Mouse (Mus musculus): ENCODE measurements around the gene Daam1. TPM values are rescaled to one million over a fixed set of nuclear protein-coding genes. Genes with fewer than 3 reads are reported as not detected.

The Daam1 gene
- polyA plus RNA-seq, 2 experiments: 10.5 to 13.3 TPM

GRCm38 (mm10) chr12:72015296-72015695, 184.4 kb downstream of the Daam1 start:
- no peaks in the 10 kb centered on the region for H3K4me1 ChIP-seq (replicated peaks; ENCODE audit: control insufficient read depth in 2 of 2, insufficient read depth in 2 of 2, low read length in 1 of 2)
- no peak overlapping the region for H3K27ac ChIP-seq
- H3K9ac ChIP-seq (replicated peaks): no peak overlapping the region
- TF ChIP-seq EP300 (IDR thresholded peaks at IDR 0.05; ENCODE audit: low read depth): no peak
- no peak for TF ChIP-seq CTCF (IDR thresholded peaks at IDR 0.05; ENCODE audit: low read depth)
- no peaks in the 10 kb centered on the region for H3K9me3 ChIP-seq (ENCODE audit: control insufficient read depth, low read length)
- no peaks in the 10 kb centered on the region for H3K27me3 ChIP-seq (ENCODE audit: control insufficient read depth, insufficient read depth, low read length)
- no peak overlapping the region for H3K4me3 ChIP-seq (ENCODE audit: insufficient read depth in 1 of 2, low read depth in 2 of 2, low read length in 2 of 2)
- ATAC-seq (ENCODE audit: insufficient read depth): no peak
- no peaks in the 10 kb centered on the region for H3K36me3 ChIP-seq (replicated peaks; ENCODE audit: control insufficient read depth, insufficient read depth, low read depth)
- no peak overlapping the region for H3K4me2 ChIP-seq (ENCODE audit: low read depth)
- DNase-seq (ENCODE audit: low read depth in 3 of 3, low spot score in 3 of 3): no peak
- 59% methylated on average over 5 of the region's 5 CpGs for WGBS (ENCODE audit: insufficient replicate concordance)

DNA sequence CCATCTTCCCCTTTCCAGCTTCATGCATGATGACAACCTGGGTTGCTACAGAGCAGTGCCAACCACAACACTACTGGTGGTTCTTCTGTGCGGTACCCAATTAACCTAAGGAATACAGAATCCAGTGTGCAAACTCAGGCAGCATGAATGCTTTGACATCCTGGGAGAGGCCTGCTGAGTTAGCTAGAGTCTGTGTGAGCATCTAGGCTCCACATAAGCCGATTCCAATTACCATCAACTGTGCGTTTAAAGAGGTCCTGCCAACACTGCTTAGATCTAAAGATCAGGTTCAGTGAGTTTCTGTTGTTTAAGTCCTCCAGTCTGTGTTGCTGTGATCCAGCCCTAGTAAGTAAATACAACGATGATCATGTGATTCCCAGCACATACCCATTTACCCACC, 189.4 kb downstream of the Daam1 start:
- ATAC-seq (ENCODE audit: insufficient read depth) (no peak), DNase-seq (ENCODE audit: low read depth in 3 of 3, low spot score in 3 of 3) (no peak)
- no peaks in the 10 kb centered on the region; the same call in 1 of the 2 replicates for H3K9me3 ChIP-seq (ENCODE audit: control insufficient read depth, low read length)
- H3K4me1 ChIP-seq (replicated peaks; ENCODE audit: control insufficient read depth in 2 of 2, insufficient read depth in 2 of 2, low read length in 1 of 2): peaks cover 0 to 3% of the 10 kb centered on the region in 2 experiments; a peak in 1 of 4 replicates
- H3K27ac ChIP-seq: no peak overlapping the region
- no peaks in the 10 kb centered on the region for H3K36me3 ChIP-seq (replicated peaks; ENCODE audit: control insufficient read depth, insufficient read depth, low read depth)
- TF ChIP-seq EP300 (IDR thresholded peaks at IDR 0.05; ENCODE audit: low read depth) (no peak), CTCF (IDR thresholded peaks at IDR 0.05; ENCODE audit: low read depth) (no peak)
- H3K9ac ChIP-seq (replicated peaks): no peak overlapping the region
- 69% methylated on average over 4 of the region's 4 CpGs for WGBS (ENCODE audit: insufficient replicate concordance)
- no peaks in the 10 kb centered on the region for H3K27me3 ChIP-seq (ENCODE audit: control insufficient read depth, insufficient read depth, low read length)
- no peak overlapping the region for H3K4me3 ChIP-seq (ENCODE audit: insufficient read depth in 1 of 2, low read depth in 2 of 2, low read length in 2 of 2)
- no peak overlapping the region for H3K4me2 ChIP-seq (ENCODE audit: low read depth)

DNA sequence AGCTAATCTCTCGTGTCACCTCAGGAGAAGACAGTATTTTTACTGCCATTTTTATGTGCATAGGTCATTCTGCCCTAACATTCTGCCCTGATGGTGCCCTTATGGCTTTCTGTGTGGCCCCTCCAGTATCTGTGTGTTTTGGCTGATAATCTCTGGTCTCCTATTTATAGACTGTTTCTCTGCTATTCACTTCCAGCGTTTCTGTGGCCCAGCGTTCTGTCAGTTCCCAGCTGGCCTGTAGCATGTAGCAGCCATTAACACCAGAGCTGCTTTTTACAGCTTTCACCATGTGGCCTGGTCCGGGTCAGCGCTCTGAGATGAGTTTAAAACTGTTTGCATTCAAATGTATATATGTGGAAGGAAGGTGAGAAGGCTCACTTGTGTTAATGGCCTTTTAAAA, 190.7 kb downstream of the Daam1 start:
- no peaks in the 10 kb centered on the region for H3K36me3 ChIP-seq (replicated peaks; ENCODE audit: control insufficient read depth, insufficient read depth, low read depth)
- ATAC-seq (ENCODE audit: insufficient read depth): no peak
- 37% methylated on average over 5 of the region's 5 CpGs for WGBS (ENCODE audit: insufficient replicate concordance)

DNA sequence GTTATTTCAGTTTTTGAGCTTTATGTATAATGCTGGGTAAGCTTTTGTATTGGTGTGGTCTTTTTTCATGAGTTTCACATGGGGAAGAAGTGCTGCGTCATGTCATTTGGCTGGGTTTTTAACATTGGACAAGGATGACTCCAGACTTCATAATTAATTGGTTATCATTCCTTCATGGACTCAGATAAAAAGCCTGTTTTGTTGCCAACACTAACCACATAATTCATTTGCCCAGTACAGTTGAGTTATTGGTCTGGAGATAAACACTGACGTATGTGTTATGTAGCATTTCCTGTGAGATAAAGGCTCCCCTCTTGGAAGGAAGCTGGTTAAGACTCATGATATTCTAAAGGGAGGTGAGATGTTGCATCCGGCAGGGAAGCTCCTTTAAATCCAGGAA, 191.9 kb downstream of the Daam1 start:
- H3K27me3 ChIP-seq (ENCODE audit: control insufficient read depth, insufficient read depth, low read length): no peaks in the 10 kb centered on the region
- ATAC-seq (ENCODE audit: insufficient read depth) (no peak), DNase-seq (ENCODE audit: low read depth in 3 of 3, low spot score in 3 of 3) (no peak)
- no peak overlapping the region for H3K4me2 ChIP-seq (ENCODE audit: low read depth)
- peaks cover 0 to 3% of the 10 kb centered on the region in 2 experiments; a peak in 1 of 4 replicates for H3K4me1 ChIP-seq (replicated peaks; ENCODE audit: control insufficient read depth in 2 of 2, insufficient read depth in 2 of 2, low read length in 1 of 2)
- WGBS (ENCODE audit: insufficient replicate concordance): 42% methylated on average over 3 of the region's 3 CpGs
- H3K9me3 ChIP-seq (ENCODE audit: control insufficient read depth, low read length): no peaks in the 10 kb centered on the region; the same call in 1 of the 2 replicates
- no peak overlapping the region for H3K27ac ChIP-seq
- no peak overlapping the region for H3K9ac ChIP-seq (replicated peaks)
- H3K36me3 ChIP-seq (replicated peaks; ENCODE audit: control insufficient read depth, insufficient read depth, low read depth): no peaks in the 10 kb centered on the region
- H3K4me3 ChIP-seq (ENCODE audit: insufficient read depth in 1 of 2, low read depth in 2 of 2, low read length in 2 of 2): no peak overlapping the region
- TF ChIP-seq CTCF (IDR thresholded peaks at IDR 0.05; ENCODE audit: low read depth) (no peak), EP300 (IDR thresholded peaks at IDR 0.05; ENCODE audit: low read depth) (no peak)

More for the DNA sequence above, 190.7 kb downstream of the Daam1 start:
- no peak overlapping the region for H3K4me2 ChIP-seq (ENCODE audit: low read depth)
- peaks cover 0 to 3% of the 10 kb centered on the region in 2 experiments; a peak in 1 of 4 replicates for H3K4me1 ChIP-seq (replicated peaks; ENCODE audit: control insufficient read depth in 2 of 2, insufficient read depth in 2 of 2, low read length in 1 of 2)
- H3K9ac ChIP-seq (replicated peaks): no peak overlapping the region
- no peak for DNase-seq (ENCODE audit: low read depth in 3 of 3, low spot score in 3 of 3)
- H3K27me3 ChIP-seq (ENCODE audit: control insufficient read depth, insufficient read depth, low read length): no peaks in the 10 kb centered on the region
- H3K27ac ChIP-seq: no peak overlapping the region
- no peak for TF ChIP-seq CTCF (IDR thresholded peaks at IDR 0.05; ENCODE audit: low read depth)
- no peak for TF ChIP-seq EP300 (IDR thresholded peaks at IDR 0.05; ENCODE audit: low read depth)
- no peak overlapping the region for H3K4me3 ChIP-seq (ENCODE audit: insufficient read depth in 1 of 2, low read depth in 2 of 2, low read length in 2 of 2)
- no peaks in the 10 kb centered on the region; the same call in 1 of the 2 replicates for H3K9me3 ChIP-seq (ENCODE audit: control insufficient read depth, low read length)

DNA sequence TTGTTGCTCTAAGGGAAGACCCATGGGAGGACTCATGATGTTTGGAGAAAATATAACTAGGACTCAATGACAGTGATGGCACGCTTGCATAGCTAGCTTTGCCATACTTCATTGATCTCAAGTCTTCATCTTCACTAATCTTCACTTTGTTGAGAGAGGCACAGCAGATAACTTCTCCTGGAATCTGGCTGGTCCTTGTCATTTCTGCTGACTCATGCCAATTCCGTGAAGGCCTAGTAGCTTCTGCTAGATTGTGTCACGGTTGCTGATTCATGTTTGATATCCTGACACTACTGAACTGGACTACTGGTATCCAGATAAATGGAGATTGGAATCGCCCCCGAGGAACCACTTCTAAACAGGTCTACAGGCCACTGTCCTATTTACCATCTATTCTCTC, 192.7 kb downstream of the Daam1 start:
- Histone ChIP-seq H3K27me3 (ENCODE audit: control insufficient read depth, insufficient read depth, low read length) (no peaks in the 10 kb centered on the region), H3K36me3 (replicated peaks; ENCODE audit: control insufficient read depth, insufficient read depth, low read depth) (no peaks in the 10 kb centered on the region), H3K27ac (no peak overlapping the region), H3K9ac (replicated peaks) (no peak overlapping the region), H3K9me3 (ENCODE audit: control insufficient read depth, low read length) (no peaks in the 10 kb centered on the region; the same call in 1 of the 2 replicates), H3K4me1 (replicated peaks; ENCODE audit: control insufficient read depth in 2 of 2, insufficient read depth in 2 of 2, low read length in 1 of 2) (peaks cover 0 to 3% of the 10 kb centered on the region in 2 experiments; a peak in 1 of 4 replicates), H3K4me3 (ENCODE audit: insufficient read depth in 1 of 2, low read depth in 2 of 2, low read length in 2 of 2) (no peak overlapping the region), H3K4me2 (ENCODE audit: low read depth) (no peak overlapping the region)
- DNase-seq (ENCODE audit: low read depth in 3 of 3, low spot score in 3 of 3): no peak
- WGBS (ENCODE audit: insufficient replicate concordance): 71% methylated on average over 5 of the region's 5 CpGs
- no peak for ATAC-seq (ENCODE audit: insufficient read depth)
- TF ChIP-seq CTCF (IDR thresholded peaks at IDR 0.05; ENCODE audit: low read depth): no peak
- no peak for TF ChIP-seq EP300 (IDR thresholded peaks at IDR 0.05; ENCODE audit: low read depth)

Data from liver, embryonic 14.5 days (tissue).